Mouse (Mus musculus) megakaryocyte, adult 5-6 weeks (primary cell): ENCODE results near the gene Akirin2. TPM values are rescaled to one million over a fixed set of nuclear protein-coding genes. Genes with fewer than 3 reads are reported as not detected.

Experiments
- ATAC-seq: 2 replicates; pipeline ENCODE4 v1.8.0; 2016; ENCODE audit warnings: mild to moderate bottlenecking, inconsistent platforms; ENCODE audit not compliant: poor library complexity, severe bottlenecking
- total RNA-seq, 2 experiments: library from RNA; stranded (forward) in 1 of 2; stranded (reverse) in 1 of 2; fragments of 153-499, 151-499 nt in 1 of 2; fragments of 221-1000, 200-1000 nt in 1 of 2; gene quantifications; 2 replicates each; pipeline versions ENCODE4 v1.2.3 to v1.2.4; 2015 to 2017

The Akirin2 gene
- total RNA-seq, 2 experiments from 2014 or later, result 49.9 to 68.0 TPM

DNA sequence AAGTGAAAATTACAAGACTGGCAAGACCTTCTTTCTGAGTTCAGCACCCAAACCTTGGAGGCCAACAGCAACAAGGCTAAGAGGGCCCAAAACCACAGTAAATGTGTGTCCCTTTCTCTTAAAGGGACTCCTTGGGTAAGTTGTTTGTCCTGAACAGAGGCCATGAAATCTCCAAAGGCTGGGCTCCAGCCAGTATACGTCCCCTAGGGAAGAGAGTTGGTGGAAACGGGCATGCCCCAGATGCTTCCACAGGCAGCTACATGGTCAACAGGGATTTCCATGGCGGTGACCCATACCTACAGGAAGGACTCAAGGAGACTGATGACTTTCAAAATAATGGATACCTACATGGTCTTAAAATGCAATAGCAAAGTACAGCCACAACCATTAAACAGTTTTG lies 32.7 kb downstream of the Akirin2 start:
- ATAC-seq, result no peak

DNA sequence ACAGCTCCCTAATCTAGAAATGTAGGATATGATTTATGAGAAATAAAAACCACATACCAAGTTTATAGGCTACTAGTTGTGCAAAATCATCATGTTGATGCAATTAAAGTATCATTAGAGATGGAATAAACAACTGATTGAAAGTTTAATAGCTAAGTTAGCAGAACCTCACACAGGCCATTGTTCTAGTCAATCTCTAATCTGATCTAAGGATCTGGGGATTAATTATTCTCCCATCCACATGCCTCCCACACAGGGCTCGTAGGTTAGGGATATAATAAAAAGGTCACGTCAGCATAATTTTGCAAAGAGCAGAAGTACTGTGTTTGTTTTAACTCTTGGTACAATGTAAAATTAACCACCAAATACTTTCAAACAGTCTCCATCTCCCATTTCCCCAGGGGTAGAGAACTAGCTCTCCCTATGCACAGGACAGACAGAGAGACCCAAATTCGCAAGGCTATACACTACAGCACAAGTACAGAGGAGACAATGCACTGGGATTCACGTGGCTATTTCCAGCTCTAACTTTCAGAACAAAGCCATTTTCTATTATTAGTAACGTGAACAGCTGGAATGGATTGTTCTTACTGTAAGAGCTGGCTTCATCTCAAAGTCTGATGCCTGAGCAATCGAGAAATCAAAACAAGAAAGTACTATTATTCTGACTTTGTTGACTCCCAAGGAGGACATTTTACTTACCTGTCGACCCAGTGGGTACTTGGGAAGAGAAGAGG lies 34.3 kb downstream of the Akirin2 start:
- no peak for ATAC-seq

DNA sequence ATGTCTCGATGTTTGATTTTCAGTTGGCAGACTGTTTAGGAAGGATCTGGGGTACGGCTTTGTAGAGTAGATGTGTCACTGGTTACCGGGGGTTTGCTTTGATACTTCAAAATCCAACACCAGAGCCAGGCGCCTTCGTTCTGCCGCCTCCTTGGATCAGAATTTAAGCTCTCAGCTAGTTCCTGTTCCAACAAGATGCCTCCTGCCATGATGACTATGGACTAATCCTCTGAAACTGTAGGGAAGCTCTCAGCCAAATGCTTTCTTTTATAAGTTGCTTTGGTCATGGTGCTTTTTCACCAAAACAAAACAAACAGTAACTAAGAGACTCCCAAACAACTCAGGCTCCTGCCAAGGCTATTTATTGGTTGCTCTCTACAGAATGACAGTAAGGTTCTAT lies 52.4 kb downstream of the Akirin2 start:
- ATAC-seq, result no peak

DNA sequence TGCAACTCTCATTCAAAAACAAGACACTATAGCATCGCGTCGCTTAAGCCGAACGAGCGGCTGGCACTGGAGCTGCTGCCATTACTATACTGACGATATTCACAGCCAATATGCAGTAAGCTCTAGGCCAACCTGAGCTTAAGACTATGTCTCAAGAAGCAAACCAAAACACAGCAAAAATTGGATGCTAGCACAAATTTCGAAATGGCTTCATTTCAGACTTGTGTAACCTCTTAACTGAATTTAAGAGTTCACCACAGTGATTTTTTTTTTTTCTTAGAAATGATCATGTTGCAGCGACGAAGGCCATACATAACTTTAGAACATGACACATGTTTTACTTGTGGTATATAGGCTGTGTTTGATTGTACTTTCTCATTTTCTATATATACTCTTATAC lies 55.9 kb downstream of the Akirin2 start:
- no peak for ATAC-seq

DNA sequence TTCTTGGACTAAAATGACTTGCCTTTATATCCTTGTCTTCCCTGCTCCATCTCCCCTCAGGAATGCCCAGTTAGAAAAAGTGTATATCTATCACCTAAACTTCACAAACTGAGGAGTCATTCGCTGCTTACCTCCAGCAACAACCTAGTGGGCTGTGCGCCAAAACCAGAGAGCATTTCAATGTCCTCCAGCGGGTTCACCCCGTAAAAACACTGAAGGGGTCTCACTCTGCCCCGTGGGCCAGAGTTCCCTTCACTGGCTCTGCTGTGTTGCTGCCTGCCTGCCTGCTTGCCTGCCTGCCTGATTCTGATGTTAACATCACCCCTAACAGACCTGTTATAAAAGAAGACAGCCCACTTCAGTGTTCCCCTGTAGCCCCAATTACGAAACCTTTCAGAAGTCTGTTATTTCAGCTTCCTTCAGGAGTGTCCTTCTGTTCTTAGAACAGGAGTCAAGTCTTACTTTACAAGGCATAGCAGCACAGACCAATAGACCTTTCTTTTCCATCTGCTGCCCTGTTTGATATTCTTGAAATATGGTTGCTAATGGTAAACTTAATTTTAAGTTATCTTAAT lies 62.9 kb downstream of the Akirin2 start:
- ATAC-seq, result no peak

DNA sequence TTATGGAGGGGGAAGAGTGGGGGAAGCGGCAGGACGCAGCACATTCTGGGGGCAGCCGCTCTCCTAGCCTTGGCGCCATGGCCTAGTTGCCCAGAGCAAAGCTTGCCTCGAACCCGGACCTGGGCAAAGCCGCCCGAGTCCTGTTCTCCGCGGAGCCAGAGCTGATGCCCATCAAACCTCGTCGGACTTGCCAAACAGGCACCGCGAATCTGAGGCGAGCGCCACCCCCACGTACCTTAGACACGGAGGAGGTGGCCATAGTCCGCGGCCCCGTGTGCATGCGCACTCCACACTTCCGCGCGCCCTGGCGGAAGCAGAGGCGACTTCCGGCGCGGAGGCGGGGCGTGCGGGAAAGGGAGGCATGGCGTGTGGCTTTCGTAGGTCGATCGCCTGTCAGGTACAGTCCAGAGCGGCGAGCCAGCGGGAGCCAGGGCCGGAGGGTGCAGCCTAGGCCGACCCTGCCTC lies 63.9 kb downstream of the Akirin2 start, which contains the start of the genes Orc3 and Rars2:
Gene Orc3 (minus strand): TSS at position 315 of the 465 bp plus-strand sequence.
Gene Rars2 (plus strand): TSS at position 328 of the 465 bp plus-strand sequence.
- ATAC-seq, result peak; percentile 99

DNA sequence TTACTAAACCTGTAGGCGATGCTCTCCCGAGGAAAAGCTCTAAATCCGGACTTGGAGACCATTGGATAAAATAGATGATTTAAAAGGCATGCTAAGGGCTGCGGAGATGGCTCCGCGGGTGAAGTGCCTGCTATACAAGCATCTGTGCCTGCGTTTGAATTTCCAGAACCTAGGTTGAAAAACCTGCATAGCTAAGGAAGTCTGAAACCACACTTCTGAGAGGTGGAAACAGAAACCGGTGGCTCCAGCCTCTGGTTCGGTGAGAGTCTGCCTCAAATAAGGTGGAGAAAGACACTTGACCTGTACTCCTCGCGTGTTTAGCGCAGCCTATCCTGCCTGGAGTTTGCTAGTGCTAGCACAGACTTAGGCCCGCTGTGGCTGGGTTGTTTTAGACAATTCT lies 64.6 kb downstream of the Akirin2 start:
- peak; percentile 19; the same call in 1 of the 2 replicates for ATAC-seq

DNA sequence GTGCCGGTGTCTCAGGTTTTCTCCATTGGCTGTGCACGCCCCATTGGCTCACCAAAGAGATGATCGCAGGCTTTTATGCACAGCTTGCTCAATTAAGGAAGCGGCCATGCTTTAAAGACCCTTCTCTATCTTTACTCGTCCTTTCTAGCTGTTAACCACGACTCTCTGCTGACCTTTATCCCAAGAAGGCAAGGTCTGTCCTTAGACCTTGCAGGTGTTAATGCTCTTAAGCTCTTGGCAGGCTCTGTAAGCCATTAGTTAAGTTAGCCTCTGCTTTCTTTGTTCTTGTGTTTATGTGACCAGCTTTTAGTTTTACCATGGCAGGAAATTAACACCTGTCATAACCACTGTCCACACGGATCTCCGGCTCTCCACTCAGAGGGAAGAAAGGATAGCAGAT lies 65.4 kb downstream of the Akirin2 start:
- no peak for ATAC-seq

Other genes with a start within 250 kb of the Akirin2 start
- gene Orc3, start 64.0 kb downstream of the Akirin2 start, total RNA-seq (2015), result 61.1 and 71.6 TPM in 2 replicates
- 55.7 and 61.4 TPM in 2 replicates for gene Orc3, start 64.0 kb downstream of the Akirin2 start, total RNA-seq (2017)
- 16.1 and 19.4 TPM in 2 replicates for gene Rars2, start 64.0 kb downstream of the Akirin2 start, total RNA-seq (2015)
- 15.7 and 21.0 TPM in 2 replicates for gene Rars2, start 64.0 kb downstream of the Akirin2 start, total RNA-seq (2017)
- gene Slc35a1, start 136.5 kb downstream of the Akirin2 start, total RNA-seq (2015), result 16.7 and 22.0 TPM in 2 replicates
- gene Slc35a1, start 136.5 kb downstream of the Akirin2 start, total RNA-seq (2017), result 13.3 and 14.9 TPM in 2 replicates
- gene Cfap206, start 179.3 kb downstream of the Akirin2 start, total RNA-seq (2015), result not detected in 2 replicates
- gene Cfap206, start 179.3 kb downstream of the Akirin2 start, total RNA-seq (2017), result not detected in 2 replicates
- not detected in 2 replicates for gene Gm136, start 205.3 kb downstream of the Akirin2 start, total RNA-seq (2015)
- gene Gm136, start 205.3 kb downstream of the Akirin2 start, total RNA-seq (2017), result not detected in 2 replicates
- 21.2 and 22.9 TPM in 2 replicates for gene Smim8, start 227.5 kb downstream of the Akirin2 start, total RNA-seq (2015)
- gene Smim8, start 227.5 kb downstream of the Akirin2 start, total RNA-seq (2017), result 12.7 and 20.6 TPM in 2 replicates